Mouse (Mus musculus): ENCODE measurements around the gene Fcrla. TPM values are rescaled to one million over a fixed set of nuclear protein-coding genes. Genes with fewer than 3 reads are reported as not detected.

The Fcrla gene
- total and polyA plus RNA-seq, 3 experiments = 0.39 to 2.2 (median 0.89) TPM

GRCm38 (mm10) chr1:170939255-170939654 lies 11.9 kb upstream of the Fcrla start:
- TF ChIP-seq CTCF (IDR thresholded peaks at IDR 0.05) = no peak
- no peak for TF ChIP-seq EP300 (IDR thresholded peaks at IDR 0.05; ENCODE audit: insufficient read depth, low read depth, low read length)
- no peak for TF ChIP-seq POLR2A (IDR thresholded peaks at IDR 0.05; ENCODE audit: insufficient read depth, low read depth, low read length)
- Histone ChIP-seq H3K36me3 (ENCODE audit: control insufficient read depth, insufficient read depth, low read length) (no peaks in the 10 kb centered on the region), H3K79me2 (replicated peaks; ENCODE audit: control insufficient read depth, insufficient read depth, low read length) (no peaks in the 10 kb centered on the region), H3K27me3 (ENCODE audit: control insufficient read depth, insufficient read depth, low read length) (no peaks in the 10 kb centered on the region), H3K9ac (ENCODE audit: low read depth, low read length) (no peak overlapping the region), H3K4me1 (ENCODE audit: control insufficient read depth, insufficient read depth, low read length) (no peaks in the 10 kb centered on the region), H3K4me3 (no peak overlapping the region), H3K27ac (no peak overlapping the region)
- intact Hi-C loops (cut with DNase I) = no loop called here
- DNase-seq = peak in 1 of 2 experiments; percentile 46
- WGBS = 81% methylated on average over 12 of the region's 12 CpGs

DNA sequence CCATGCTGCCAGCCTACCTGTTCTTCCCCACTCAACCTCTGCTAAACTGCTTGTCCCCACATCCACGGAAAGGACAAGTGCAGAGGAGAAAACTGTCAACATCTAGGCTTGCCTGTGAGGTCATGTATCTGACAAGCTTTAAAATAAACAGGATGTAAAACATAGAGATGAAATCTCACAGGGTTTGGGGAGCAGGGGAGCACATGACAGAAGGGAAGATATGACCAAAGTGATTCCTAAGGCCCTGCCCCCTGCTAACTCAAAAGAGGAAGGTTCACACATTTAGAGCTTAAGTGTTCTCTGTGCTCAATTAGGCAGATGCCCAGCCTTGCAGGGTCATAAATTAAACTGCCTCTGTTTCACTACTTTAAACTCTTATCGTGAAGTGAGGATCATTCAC lies 7.0 kb upstream of the Fcrla start:
- 51% methylated on average over 2 of the region's 2 CpGs for WGBS
- H3K4me1 ChIP-seq (ENCODE audit: control insufficient read depth, insufficient read depth, low read length) = no peaks in the 10 kb centered on the region

DNA sequence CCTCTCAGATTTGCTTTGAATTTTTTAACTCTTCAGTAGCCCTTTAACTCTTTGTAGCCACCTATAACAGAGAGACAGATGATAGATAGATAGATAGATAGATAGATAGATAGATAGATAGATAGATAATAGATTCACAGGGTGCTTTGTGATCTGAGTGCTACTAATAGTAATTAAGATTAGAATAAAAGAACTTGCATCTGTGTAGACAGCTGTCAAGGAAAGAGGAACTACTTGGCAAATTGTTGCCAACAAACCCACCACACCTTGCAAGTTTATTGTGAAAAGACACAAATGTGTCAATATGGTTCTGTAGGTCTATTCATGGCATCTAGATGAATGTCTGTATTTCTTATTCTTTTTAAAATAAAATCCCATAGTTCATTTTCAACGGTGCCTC lies 6.6 kb upstream of the Fcrla start:
- Histone ChIP-seq H3K27ac (no peak overlapping the region), H3K4me1 (ENCODE audit: control insufficient read depth, insufficient read depth, low read length) (no peaks in the 10 kb centered on the region), H3K36me3 (ENCODE audit: control insufficient read depth, insufficient read depth, low read length) (no peaks in the 10 kb centered on the region), H3K9ac (ENCODE audit: low read depth, low read length) (no peak overlapping the region), H3K27me3 (ENCODE audit: control insufficient read depth, insufficient read depth, low read length) (no peaks in the 10 kb centered on the region), H3K4me3 (no peak overlapping the region), H3K79me2 (replicated peaks; ENCODE audit: control insufficient read depth, insufficient read depth, low read length) (no peaks in the 10 kb centered on the region)
- WGBS = 69% methylated on average over 1 of the region's 1 CpGs
- TF ChIP-seq POLR2A (IDR thresholded peaks at IDR 0.05; ENCODE audit: insufficient read depth, low read depth, low read length) (no peak), CTCF (IDR thresholded peaks at IDR 0.05) (no peak), EP300 (IDR thresholded peaks at IDR 0.05; ENCODE audit: insufficient read depth, low read depth, low read length) (no peak)
- intact Hi-C loops (cut with DNase I) = no loop called here
- DNase-seq = no peak

More for the DNA sequence above, 7.0 kb upstream of the Fcrla start:
- Histone ChIP-seq H3K27ac (no peak overlapping the region), H3K36me3 (ENCODE audit: control insufficient read depth, insufficient read depth, low read length) (no peaks in the 10 kb centered on the region), H3K9ac (ENCODE audit: low read depth, low read length) (no peak overlapping the region), H3K79me2 (replicated peaks; ENCODE audit: control insufficient read depth, insufficient read depth, low read length) (no peaks in the 10 kb centered on the region), H3K4me3 (no peak overlapping the region), H3K27me3 (ENCODE audit: control insufficient read depth, insufficient read depth, low read length) (no peaks in the 10 kb centered on the region)
- no peak for DNase-seq
- intact Hi-C loops (cut with DNase I) = no loop called here
- TF ChIP-seq EP300 (IDR thresholded peaks at IDR 0.05; ENCODE audit: insufficient read depth, low read depth, low read length) (no peak), POLR2A (IDR thresholded peaks at IDR 0.05; ENCODE audit: insufficient read depth, low read depth, low read length) (no peak), CTCF (IDR thresholded peaks at IDR 0.05) (no peak)

DNA sequence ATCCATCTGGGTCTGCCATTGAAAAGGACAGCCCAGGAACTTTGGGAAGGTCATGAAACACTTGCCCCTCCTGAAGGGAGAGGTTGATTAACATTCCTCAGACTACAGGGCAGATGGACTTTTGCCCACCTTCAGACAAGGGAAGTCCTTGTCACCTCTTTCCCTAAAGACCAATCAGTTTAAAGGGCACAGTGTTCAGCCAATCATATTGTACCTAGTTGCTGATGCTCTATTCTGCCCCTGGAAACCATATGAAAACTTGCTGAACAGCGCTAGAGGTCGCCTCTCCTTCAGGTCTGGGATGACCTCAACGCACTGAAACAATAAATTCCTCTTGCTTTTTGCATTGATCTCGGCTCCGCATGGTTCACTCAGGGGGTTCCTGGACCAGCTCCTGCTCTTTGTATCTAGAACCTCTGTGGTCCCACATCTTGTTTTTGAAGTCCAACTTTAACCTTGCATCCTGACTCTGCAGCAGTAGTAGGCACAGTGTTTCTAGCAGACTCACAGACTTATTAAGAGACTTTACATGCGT lies 6.1 kb upstream of the Fcrla start:
- no peaks in the 10 kb centered on the region for H3K79me2 ChIP-seq (replicated peaks; ENCODE audit: control insufficient read depth, insufficient read depth, low read length)
- no peaks in the 10 kb centered on the region for H3K4me1 ChIP-seq (ENCODE audit: control insufficient read depth, insufficient read depth, low read length)
- H3K36me3 ChIP-seq (ENCODE audit: control insufficient read depth, insufficient read depth, low read length) = no peaks in the 10 kb centered on the region
- intact Hi-C loops (cut with DNase I) = no loop called here
- 78% methylated on average over 6 of the region's 6 CpGs for WGBS
- no peak overlapping the region for H3K9ac ChIP-seq (ENCODE audit: low read depth, low read length)
- H3K4me3 ChIP-seq = no peak overlapping the region
- TF ChIP-seq EP300 (IDR thresholded peaks at IDR 0.05; ENCODE audit: insufficient read depth, low read depth, low read length) = no peak
- no peak for TF ChIP-seq POLR2A (IDR thresholded peaks at IDR 0.05; ENCODE audit: insufficient read depth, low read depth, low read length)
- TF ChIP-seq CTCF (IDR thresholded peaks at IDR 0.05) = no peak
- no peak for DNase-seq
- no peaks in the 10 kb centered on the region for H3K27me3 ChIP-seq (ENCODE audit: control insufficient read depth, insufficient read depth, low read length)
- H3K27ac ChIP-seq = no peak overlapping the region

GRCm38 (mm10) chr1:170932043-170932442 lies 4.7 kb upstream of the Fcrla start:
- H3K4me1 ChIP-seq (ENCODE audit: control insufficient read depth, insufficient read depth, low read length) = no peaks in the 10 kb centered on the region
- DNase-seq = no peak
- no peaks in the 10 kb centered on the region for H3K79me2 ChIP-seq (replicated peaks; ENCODE audit: control insufficient read depth, insufficient read depth, low read length)
- H3K27me3 ChIP-seq (ENCODE audit: control insufficient read depth, insufficient read depth, low read length) = no peaks in the 10 kb centered on the region
- H3K36me3 ChIP-seq (ENCODE audit: control insufficient read depth, insufficient read depth, low read length) = no peaks in the 10 kb centered on the region
- WGBS = 67% methylated on average over 3 of the region's 3 CpGs
- H3K4me3 ChIP-seq = no peak overlapping the region
- no peak overlapping the region for H3K27ac ChIP-seq
- TF ChIP-seq CTCF (IDR thresholded peaks at IDR 0.05) (no peak), EP300 (IDR thresholded peaks at IDR 0.05; ENCODE audit: insufficient read depth, low read depth, low read length) (no peak), POLR2A (IDR thresholded peaks at IDR 0.05; ENCODE audit: insufficient read depth, low read depth, low read length) (no peak)
- no peak overlapping the region for H3K9ac ChIP-seq (ENCODE audit: low read depth, low read length)
- intact Hi-C loops (cut with DNase I) = no loop called here

GRCm38 (mm10) chr1:170929245-170929644 lies 1.9 kb upstream of the Fcrla start:
- Histone ChIP-seq H3K27me3 (ENCODE audit: control insufficient read depth, insufficient read depth, low read length) (no peaks in the 10 kb centered on the region), H3K27ac (no peak overlapping the region), H3K36me3 (ENCODE audit: control insufficient read depth, insufficient read depth, low read length) (no peaks in the 10 kb centered on the region), H3K79me2 (replicated peaks; ENCODE audit: control insufficient read depth, insufficient read depth, low read length) (no peaks in the 10 kb centered on the region), H3K9ac (ENCODE audit: low read depth, low read length) (no peak overlapping the region), H3K4me3 (no peak overlapping the region), H3K4me1 (ENCODE audit: control insufficient read depth, insufficient read depth, low read length) (no peaks in the 10 kb centered on the region)
- TF ChIP-seq CTCF (IDR thresholded peaks at IDR 0.05) (no peak), POLR2A (IDR thresholded peaks at IDR 0.05; ENCODE audit: insufficient read depth, low read depth, low read length) (no peak), EP300 (IDR thresholded peaks at IDR 0.05; ENCODE audit: insufficient read depth, low read depth, low read length) (no peak)
- 83% methylated on average over 4 of the region's 4 CpGs for WGBS
- no peak for DNase-seq
- intact Hi-C loops (cut with DNase I) = no loop called here

Measured in heart, adult 2 months (tissue).